Mouse (Mus musculus) midbrain, embryonic 15.5 days (tissue): ENCODE results near the gene Prps1. TPM values are rescaled to one million over a fixed set of nuclear protein-coding genes. Genes with fewer than 3 reads are reported as not detected.

Experiments
- ATAC-seq: fragments of 200-750 bp; cut with Nextera tagmentation; replicated peaks from 2 replicates; pipeline ENCODE4 v1.8.0; 2017; ENCODE audit warnings: moderate TSS enrichment
- H3K27ac ChIP-seq: fragments of 300-500 bp; sonication (generic); 2 replicates; pipeline ENCODE4 v1.5.1; 2015; ENCODE audit warnings: mild to moderate bottlenecking, inconsistent platforms
- H3K27me3 ChIP-seq: fragments of 300-500 bp; sonication (generic); replicated peaks from 2 replicates; pipeline ENCODE4 v1.6.1; 2015; ENCODE audit warnings: inconsistent platforms
- H3K36me3 ChIP-seq: fragments of 300-500 bp; sonication (generic); replicated peaks from 2 replicates; pipeline ENCODE4 v1.6.1; 2015; ENCODE audit warnings: inconsistent platforms
- H3K4me1 ChIP-seq: fragments of 300-500 bp; sonication (generic); 2 replicates; pipeline ENCODE4 v1.6.1; 2015; ENCODE audit warnings: inconsistent platforms
- H3K4me2 ChIP-seq: fragments of 300-500 bp; sonication (generic); 2 replicates; pipeline ENCODE4 v1.6.1; 2015; ENCODE audit warnings: inconsistent platforms, mild to moderate bottlenecking, moderate library complexity
- H3K4me3 ChIP-seq: fragments of 300-500 bp; sonication (generic); 2 replicates; pipeline ENCODE4 v1.5.1; 2015; ENCODE audit warnings: mild to moderate bottlenecking, inconsistent platforms
- H3K9ac ChIP-seq: fragments of 300-500 bp; sonication (generic); 2 replicates; pipeline ENCODE4 v1.6.1; 2015; ENCODE audit warnings: mild to moderate bottlenecking, inconsistent platforms
- H3K9me3 ChIP-seq: fragments of 300-500 bp; sonication (generic); 2 replicates; pipeline ENCODE4 v1.6.1; 2016; ENCODE audit warnings: inconsistent platforms
- WGBS: fragments of 180-500 bp; shearing (Covaris S2); methylation state at CpG from one replicate; pipeline ENCODE4 v1.1.7; 2015; ENCODE audit warnings: mixed read lengths; 5-methylcytosine and 5-hydroxymethylcytosine counted together
- polyA plus RNA-seq: library from polyadenylated mRNA; unstranded; fragments of >200 nt; fragmentation: Nextera tagmentation; extraction: Ambion mirVana; gene quantifications from 2 replicates; pipeline ENCODE4 v1.2.1, GENCODE M21; 2015

Prps1 gene
- polyA plus RNA-seq: 78.5 and 78.9 TPM in 2 replicates

GRCm38 (mm10) chrX:140456279-140456731, at the start of gene Prps1:
Gene Prps1 (plus strand): TSS chrX:140456613.
- peak within 1 kb of the TSS; percentile 52 for H3K4me2 ChIP-seq
- no peaks in the 10 kb centered on the region for H3K9me3 ChIP-seq
- peaks cover 3% of the 10 kb centered on the region; the same call in 1 of the 2 replicates for H3K27me3 ChIP-seq
- no peaks in the 10 kb centered on the region for H3K36me3 ChIP-seq
- H3K4me3 ChIP-seq: peak within 1 kb of the TSS; percentile 61
- peak; percentile 96 for ATAC-seq
- H3K4me1 ChIP-seq: no peaks in the 10 kb centered on the region
- H3K27ac ChIP-seq: peak within 1 kb of the TSS; percentile 66
- 35% methylated on average over 26 of the region's 26 CpGs for WGBS
- H3K9ac ChIP-seq: peak within 1 kb of the TSS; percentile 55

DNA sequence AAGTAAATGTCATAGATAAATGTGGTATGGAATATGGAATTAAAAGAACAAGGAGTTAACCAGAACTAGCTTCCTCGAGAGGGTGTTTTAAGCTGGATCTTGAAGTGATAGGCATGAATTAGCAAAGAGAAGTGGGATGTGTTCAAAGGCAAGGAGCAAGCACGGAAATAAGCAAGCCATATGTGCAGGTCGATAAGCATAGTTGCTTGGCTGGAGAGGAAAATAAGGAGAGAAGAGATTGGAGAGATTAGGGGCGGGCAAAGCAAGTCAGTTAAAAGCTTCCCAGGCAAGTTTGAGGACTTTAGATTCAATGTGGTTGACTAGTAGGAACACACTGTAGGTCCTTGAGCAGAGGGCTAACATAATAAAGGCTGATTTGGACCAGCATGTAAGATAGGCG, 48.8 kb upstream of the Prps1 start:
- no peaks in the 10 kb centered on the region for H3K4me1 ChIP-seq
- H3K4me3 ChIP-seq: no peak overlapping the region
- H3K4me2 ChIP-seq: no peak overlapping the region
- H3K9ac ChIP-seq: no peak overlapping the region
- H3K36me3 ChIP-seq: no peaks in the 10 kb centered on the region
- H3K27ac ChIP-seq: no peak overlapping the region
- H3K27me3 ChIP-seq: peaks cover 16% of the 10 kb centered on the region; the same call in 1 of the 2 replicates
- 72% methylated on average over 5 of the region's 5 CpGs for WGBS
- ATAC-seq: no peak
- H3K9me3 ChIP-seq: no peaks in the 10 kb centered on the region

- H3K27ac ChIP-seq: no peak overlapping the region
- no peak overlapping the region for H3K4me3 ChIP-seq
- ATAC-seq: no peak
- H3K9me3 ChIP-seq: no peaks in the 10 kb centered on the region
- H3K4me1 ChIP-seq: no peaks in the 10 kb centered on the region
- WGBS: 90% methylated on average over 4 of the region's 4 CpGs
- no peak overlapping the region for H3K9ac ChIP-seq
- H3K36me3 ChIP-seq: no peaks in the 10 kb centered on the region
- H3K27me3 ChIP-seq: peaks cover 9% of the 10 kb centered on the region
- no peak overlapping the region for H3K4me2 ChIP-seq
Measured at GRCm38 (mm10) chrX:140418467-140418866, 37.9 kb upstream of the Prps1 start.

DNA sequence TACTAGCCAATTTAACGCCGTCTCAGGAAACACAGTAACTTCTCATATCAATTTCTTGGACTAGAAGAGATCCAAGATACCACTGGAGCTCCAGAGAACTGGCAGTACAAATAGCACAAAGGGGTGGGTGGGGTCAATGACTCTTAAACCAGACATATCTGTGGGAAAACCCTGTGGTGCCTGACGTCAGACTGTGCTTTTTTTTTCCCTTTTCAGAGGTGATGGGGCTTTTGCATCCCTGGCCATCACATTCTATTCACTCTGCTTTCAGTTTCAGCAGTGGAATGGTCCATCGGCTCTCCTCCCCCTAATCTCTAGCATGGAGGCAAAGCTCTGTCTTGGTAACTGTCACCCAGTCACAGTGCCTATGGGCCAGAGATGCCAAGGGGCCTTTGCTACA, 29.3 kb upstream of the Prps1 start:
- WGBS: 75% methylated on average over 4 of the region's 4 CpGs
- Histone ChIP-seq H3K9ac (no peak overlapping the region), H3K9me3 (no peaks in the 10 kb centered on the region), H3K27me3 (0 out of 2 replicates have a peak, but pooled peaks cover 4% of the 10 kb centered on the region), H3K4me2 (no peak overlapping the region), H3K36me3 (no peaks in the 10 kb centered on the region), H3K4me1 (no peaks in the 10 kb centered on the region), H3K27ac (no peak overlapping the region), H3K4me3 (no peak overlapping the region)
- ATAC-seq: no peak

DNA sequence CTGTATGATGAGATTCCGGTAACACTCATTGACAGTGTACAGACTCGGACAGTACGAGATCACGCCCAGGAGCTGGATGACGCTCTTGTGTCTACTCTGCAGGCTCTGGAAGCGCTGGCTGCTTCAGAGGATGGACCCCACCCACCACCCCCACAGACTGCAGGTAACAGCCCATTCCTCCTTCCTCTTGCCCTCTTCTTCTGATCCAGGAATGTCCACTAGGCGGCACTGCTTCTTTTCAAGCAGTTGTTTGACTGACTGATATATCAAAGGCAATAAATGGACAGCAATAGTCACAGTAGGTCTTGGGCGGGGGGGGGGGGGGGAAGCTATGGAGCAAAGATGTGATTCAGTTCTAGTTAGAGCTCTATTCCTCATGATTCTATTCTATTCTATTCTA, 28.2 kb upstream of the Prps1 start:
- Histone ChIP-seq H3K9ac (no peak overlapping the region), H3K9me3 (no peaks in the 10 kb centered on the region), H3K27me3 (0 out of 2 replicates have a peak, but pooled peaks cover 4% of the 10 kb centered on the region), H3K4me2 (no peak overlapping the region), H3K36me3 (no peaks in the 10 kb centered on the region), H3K27ac (no peak overlapping the region), H3K4me1 (no peaks in the 10 kb centered on the region), H3K4me3 (no peak overlapping the region)
- no peak for ATAC-seq
- WGBS: 78% methylated on average over 8 of the region's 8 CpGs

- Histone ChIP-seq H3K4me2 (no peak overlapping the region), H3K27me3 (0 out of 2 replicates have a peak, but pooled peaks cover 4% of the 10 kb centered on the region), H3K4me3 (no peak overlapping the region), H3K9me3 (no peaks in the 10 kb centered on the region), H3K9ac (no peak overlapping the region), H3K4me1 (no peaks in the 10 kb centered on the region), H3K27ac (no peak overlapping the region), H3K36me3 (no peaks in the 10 kb centered on the region)
- 76% methylated on average over 5 of the region's 5 CpGs for WGBS
- no peak for ATAC-seq
Measured at GRCm38 (mm10) chrX:140429985-140430384, 26.4 kb upstream of the Prps1 start.

DNA sequence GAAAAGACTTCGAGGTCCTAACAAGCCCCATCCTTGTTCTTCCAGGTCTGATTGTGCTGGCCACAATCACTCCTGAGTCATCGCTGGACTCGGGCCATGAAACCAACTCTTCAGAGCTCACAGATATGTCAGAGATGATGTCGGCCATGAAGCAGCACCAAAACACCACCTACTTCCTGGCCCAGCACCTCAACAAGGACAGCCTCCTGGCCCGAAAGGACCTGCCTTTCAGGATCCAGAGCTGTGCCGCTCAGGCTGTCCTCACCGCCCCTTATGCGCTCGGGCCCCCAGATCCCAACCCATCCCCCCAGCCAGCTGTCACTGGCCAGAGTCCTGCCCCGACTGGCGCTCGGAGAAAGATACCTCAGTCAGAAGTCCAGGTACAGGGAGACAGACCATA, 25.9 kb upstream of the Prps1 start:
- H3K4me2 ChIP-seq: no peak overlapping the region
- H3K27ac ChIP-seq: no peak overlapping the region
- no peak overlapping the region for H3K4me3 ChIP-seq
- 86% methylated on average over 12 of the region's 12 CpGs for WGBS
- no peaks in the 10 kb centered on the region for H3K9me3 ChIP-seq
- no peaks in the 10 kb centered on the region for H3K36me3 ChIP-seq
- H3K4me1 ChIP-seq: no peaks in the 10 kb centered on the region
- no peak overlapping the region for H3K9ac ChIP-seq
- H3K27me3 ChIP-seq: 0 out of 2 replicates have a peak, but pooled peaks cover 4% of the 10 kb centered on the region
- no peak for ATAC-seq

DNA sequence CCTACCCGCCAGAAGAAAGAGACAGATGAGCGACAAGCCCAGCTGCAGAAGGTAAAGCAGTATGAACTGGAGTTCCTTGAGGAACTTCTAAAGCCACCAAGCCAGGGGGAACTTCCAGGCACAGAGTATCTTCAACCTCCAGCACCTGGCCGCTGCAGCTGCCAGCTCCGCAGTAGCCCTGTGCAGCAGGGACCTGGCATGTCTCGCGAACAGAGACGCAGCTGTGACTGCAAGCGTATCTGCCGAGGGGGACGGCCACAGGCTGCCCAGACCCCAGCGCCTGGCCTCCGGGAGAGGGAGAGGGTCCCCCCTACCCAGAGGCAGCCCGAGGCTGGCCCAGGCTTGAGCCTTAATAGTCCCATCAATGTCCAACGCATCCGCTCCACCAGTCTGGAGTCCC, 24.4 kb upstream of the Prps1 start:
- no peak overlapping the region for H3K9ac ChIP-seq
- H3K27me3 ChIP-seq: peaks cover 4% of the 10 kb centered on the region; the same call in 1 of the 2 replicates
- H3K4me1 ChIP-seq: no peaks in the 10 kb centered on the region
- H3K36me3 ChIP-seq: no peaks in the 10 kb centered on the region
- no peak overlapping the region for H3K27ac ChIP-seq
- H3K4me3 ChIP-seq: no peak overlapping the region
- no peaks in the 10 kb centered on the region for H3K9me3 ChIP-seq
- no peak for ATAC-seq
- H3K4me2 ChIP-seq: no peak overlapping the region
- WGBS: 89% methylated on average over 15 of the region's 15 CpGs

DNA sequence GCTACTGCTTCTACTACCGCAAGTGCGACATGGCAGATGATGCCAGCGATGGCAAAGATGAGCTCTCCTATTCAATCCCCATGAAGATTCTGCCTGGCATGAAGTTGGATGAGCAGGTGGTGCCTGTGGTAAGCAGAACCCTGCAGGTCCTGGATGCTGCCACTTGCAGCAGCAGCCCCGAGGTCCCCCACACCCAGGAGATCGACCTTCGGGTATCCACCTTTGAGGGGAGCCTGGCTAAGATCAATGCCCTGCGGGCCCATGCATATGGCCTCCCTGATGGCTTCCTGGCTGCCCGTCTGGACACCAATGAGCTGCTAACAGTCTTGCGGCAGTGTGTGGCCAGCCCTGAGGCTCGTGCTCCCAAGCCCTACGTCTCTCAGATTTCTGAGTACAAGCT, 23.6 kb upstream of the Prps1 start:
- no peak overlapping the region for H3K9ac ChIP-seq
- H3K36me3 ChIP-seq: no peaks in the 10 kb centered on the region
- no peak overlapping the region for H3K27ac ChIP-seq
- WGBS: 93% methylated on average over 11 of the region's 11 CpGs
- H3K9me3 ChIP-seq: no peaks in the 10 kb centered on the region
- H3K27me3 ChIP-seq: peaks cover 4% of the 10 kb centered on the region; the same call in 1 of the 2 replicates
- ATAC-seq: no peak
- no peak overlapping the region for H3K4me3 ChIP-seq
- no peaks in the 10 kb centered on the region for H3K4me1 ChIP-seq
- no peak overlapping the region for H3K4me2 ChIP-seq

- H3K4me1 ChIP-seq: no peaks in the 10 kb centered on the region
- no peak overlapping the region for H3K27ac ChIP-seq
- H3K4me2 ChIP-seq: no peak overlapping the region
- no peak for ATAC-seq
- H3K9me3 ChIP-seq: no peaks in the 10 kb centered on the region
- no peak overlapping the region for H3K9ac ChIP-seq
- no peaks in the 10 kb centered on the region; the same call in 1 of the 2 replicates for H3K27me3 ChIP-seq
- no peaks in the 10 kb centered on the region for H3K36me3 ChIP-seq
- H3K4me3 ChIP-seq: no peak overlapping the region
Measured at GRCm38 (mm10) chrX:140437906-140438305, 18.5 kb upstream of the Prps1 start.

GRCm38 (mm10) chrX:140445551-140445950, 10.9 kb upstream of the Prps1 start:
- H3K4me1 ChIP-seq: no peaks in the 10 kb centered on the region
- 0 out of 2 replicates have a peak, but pooled peaks cover 4% of the 10 kb centered on the region for H3K27me3 ChIP-seq
- H3K9me3 ChIP-seq: no peaks in the 10 kb centered on the region
- ATAC-seq: no peak
- H3K4me2 ChIP-seq: no peak overlapping the region
- H3K27ac ChIP-seq: no peak overlapping the region
- no peaks in the 10 kb centered on the region for H3K36me3 ChIP-seq
- 71% methylated on average over 13 of the region's 13 CpGs for WGBS
- no peak overlapping the region for H3K9ac ChIP-seq
- H3K4me3 ChIP-seq: no peak overlapping the region

DNA sequence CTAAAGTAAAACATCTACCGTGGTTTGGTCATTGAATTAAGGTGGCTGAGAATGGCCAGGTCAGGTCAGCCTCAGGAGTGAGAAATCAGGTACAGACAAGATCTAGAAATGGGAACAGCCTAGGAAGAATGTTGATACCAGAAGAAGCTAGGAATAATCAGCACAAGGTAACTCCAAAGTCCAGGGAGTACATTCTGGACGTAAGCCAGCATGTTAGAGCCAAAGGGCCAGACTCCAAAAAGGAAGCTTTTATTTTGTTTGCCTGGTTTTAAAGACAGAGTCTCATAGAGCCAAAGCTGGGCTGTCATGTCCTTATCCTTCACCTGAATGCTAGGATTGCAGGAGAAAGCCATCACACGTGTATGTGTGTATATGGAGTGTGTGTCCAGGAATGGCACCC, 6.3 kb upstream of the Prps1 start:
- no peak for ATAC-seq
- H3K4me1 ChIP-seq: no peaks in the 10 kb centered on the region
- H3K27ac ChIP-seq: no peak overlapping the region
- no peaks in the 10 kb centered on the region for H3K36me3 ChIP-seq
- 84% methylated on average over 3 of the region's 3 CpGs for WGBS
- H3K4me2 ChIP-seq: no peak overlapping the region
- peaks cover 4% of the 10 kb centered on the region; the same call in 1 of the 2 replicates for H3K27me3 ChIP-seq
- H3K9ac ChIP-seq: no peak overlapping the region
- no peaks in the 10 kb centered on the region for H3K9me3 ChIP-seq
- no peak overlapping the region for H3K4me3 ChIP-seq

DNA sequence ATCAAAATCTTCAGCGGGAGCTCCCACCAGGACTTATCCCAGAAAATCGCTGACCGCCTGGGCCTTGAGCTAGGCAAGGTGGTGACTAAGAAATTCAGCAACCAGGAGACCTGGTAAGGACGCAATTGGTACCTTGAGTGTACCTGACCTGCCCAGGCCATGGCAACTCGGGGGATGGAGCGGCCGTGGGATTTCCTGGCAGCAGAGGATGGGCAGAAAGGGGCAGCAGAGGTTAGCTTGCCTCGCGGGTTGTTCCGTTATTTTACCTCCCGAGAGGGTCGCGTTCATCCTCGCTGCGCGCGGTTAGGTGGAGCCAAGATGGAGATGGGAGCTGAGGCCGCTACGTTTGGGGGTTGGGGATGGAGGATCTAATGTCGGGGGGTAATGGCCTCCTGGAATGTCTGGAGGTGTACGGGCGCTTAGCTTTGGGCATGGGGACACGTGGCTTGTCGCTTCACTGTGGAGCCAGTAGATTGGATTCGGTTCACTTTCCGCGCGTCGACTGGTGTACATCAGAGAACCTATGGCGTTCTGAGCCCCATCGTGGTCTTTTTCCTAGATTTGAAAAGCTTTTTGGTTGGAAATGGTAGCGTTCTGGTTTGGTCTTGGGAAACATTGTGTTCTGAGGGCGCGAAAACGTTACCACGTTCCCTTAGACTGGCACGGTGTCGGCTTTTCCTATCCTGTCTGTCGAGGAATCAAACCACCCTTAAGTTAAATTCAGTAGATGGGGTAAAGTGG, 508 bp downstream of the Prps1 start:
- H3K4me2 ChIP-seq: peak overlapping the region; percentile 52
- peak overlapping the region; percentile 55 for H3K9ac ChIP-seq
- H3K4me1 ChIP-seq: no peaks in the 10 kb centered on the region
- H3K27ac ChIP-seq: peak overlapping the region; percentile 66
- ATAC-seq: peak; percentile 76
- 0 out of 2 replicates have a peak, but pooled peaks cover 3% of the 10 kb centered on the region for H3K27me3 ChIP-seq
- WGBS: 20% methylated on average over 39 of the region's 39 CpGs
- H3K9me3 ChIP-seq: no peaks in the 10 kb centered on the region
- peak overlapping the region; percentile 61 for H3K4me3 ChIP-seq
- H3K36me3 ChIP-seq: no peaks in the 10 kb centered on the region
